Mouse (Mus musculus) left cerebral cortex, postnatal 14 days (tissue): ENCODE data around the gene Mta1. TPM values are rescaled to one million over a fixed set of nuclear protein-coding genes. Genes with fewer than 3 reads are reported as not detected.
A peak's percentile ranks its signal among the peaks of the same experiment; 100 is the strongest.

Experiments used
- DNase-seq, 2 experiments: peaks; one replicate each; pipeline ENCODE4 v3.0.0; 2021 to 2022; ENCODE audit warnings: low spot score in 2 of 2, mixed read lengths in 1 of 2
- intact Hi-C: fragments of 180-260 bp; cut with DNase I; formaldehyde crosslinking; loops from one replicate; pipeline ENCODE4 v1.15.1; 2025
- long read RNA-seq, 2 experiments: library from polyadenylated mRNA; stranded (forward); transcript quantifications; one replicate each; pipeline ENCODE4 v2.0.0; 2021
- total RNA-seq, 2 experiments: library from RNA; stranded (reverse); gene quantifications; 2 replicates each; pipeline ENCODE4 v1.2.3; 2021

The Mta1 gene
- 10 to 100 TPM; 92.7 to 95.9 TPM for total RNA-seq
- long read RNA-seq, experiment 1, transcript Mta1-204 (20 exons, 2,775 nt), result major isoform, 5 of 22 reads
- long read RNA-seq, experiment 1, partial matches to known transcripts, result 9 of 22 reads
- long read RNA-seq, experiment 1, other reads (novel, unspliced or antisense), result 8 of 22 reads
- long read RNA-seq, experiment 2, transcript Mta1-204 (20 exons, 2,775 nt), result major isoform, 5 of 25 reads
- long read RNA-seq, experiment 2, partial matches to known transcripts, result 11 of 25 reads
- long read RNA-seq, experiment 2, other reads (novel, unspliced or antisense), result 9 of 25 reads

GRCm38 (mm10) chr12:113097749-113098281 lies at the start of gene Mta1:
TSS of gene Mta1 (plus strand) at chr12:113098278.
- intact Hi-C loops, result no loop called here
- peak in 1 of 2 experiments; percentile 52 for DNase-seq

GRCm38 (mm10) chr12:113049836-113050235 lies 48.2 kb upstream of the Mta1 start:
- intact Hi-C loops, result no loop called here
- no peak for DNase-seq

- no peak for DNase-seq
- intact Hi-C loops, result no loop called here
Measured at GRCm38 (mm10) chr12:113050671-113051070, 47.4 kb upstream of the Mta1 start.

GRCm38 (mm10) chr12:113051628-113052403 lies 46.3 kb upstream of the Mta1 start:
- no peak for DNase-seq
- intact Hi-C loops, result no loop called here

GRCm38 (mm10) chr12:113056089-113056488 lies 42.0 kb upstream of the Mta1 start:
- intact Hi-C loops, result no loop called here
- no peak for DNase-seq

- no peak for DNase-seq
- intact Hi-C loops, result no loop called here
Measured at GRCm38 (mm10) chr12:113060178-113060577, 37.9 kb upstream of the Mta1 start.

- intact Hi-C loops, result no loop called here
- no peak for DNase-seq
Measured at GRCm38 (mm10) chr12:113061606-113062005, 36.5 kb upstream of the Mta1 start.

- intact Hi-C loops, result no loop called here
- no peak for DNase-seq
Measured at GRCm38 (mm10) chr12:113062201-113062600, 35.9 kb upstream of the Mta1 start.

- no peak for DNase-seq
- intact Hi-C loops, result no loop called here
Measured at GRCm38 (mm10) chr12:113063700-113064099, 34.4 kb upstream of the Mta1 start.

GRCm38 (mm10) chr12:113068002-113068401 lies 30.1 kb upstream of the Mta1 start:
- intact Hi-C loops, result no loop called here
- DNase-seq, result no peak

- intact Hi-C loops, result no loop called here
- DNase-seq, result no peak
Measured at GRCm38 (mm10) chr12:113069389-113069788, 28.7 kb upstream of the Mta1 start.

- DNase-seq, result no peak
Measured at GRCm38 (mm10) chr12:113071321-113071720, 26.8 kb upstream of the Mta1 start.

GRCm38 (mm10) chr12:113071827-113072226 lies 26.3 kb upstream of the Mta1 start:
- intact Hi-C loops, result no loop called here
- DNase-seq, result no peak

More at GRCm38 (mm10) chr12:113071321-113071720, 26.8 kb upstream of the Mta1 start:
- intact Hi-C loops, result no loop called here

- DNase-seq, result peak in 1 of 2 experiments; percentile 38
- intact Hi-C loops, result no loop called here
Measured at GRCm38 (mm10) chr12:113073420-113074328, 24.4 kb upstream of the Mta1 start.

GRCm38 (mm10) chr12:113074329-113075062 lies 23.6 kb upstream of the Mta1 start, which contains the start of gene Tex22:
TSS of gene Tex22 (plus strand) at chr12:113074502.
- DNase-seq, result peak; percentile 85 to 88
- intact Hi-C loops, result no loop called here

- intact Hi-C loops, result no loop called here
- peak; percentile 86 to 90 for DNase-seq
Measured at GRCm38 (mm10) chr12:113075063-113075454, 23.0 kb upstream of the Mta1 start.

- intact Hi-C loops, result no loop called here
Measured at GRCm38 (mm10) chr12:113075486-113075885, 22.6 kb upstream of the Mta1 start.

GRCm38 (mm10) chr12:113087276-113087675 lies 10.8 kb upstream of the Mta1 start:
- intact Hi-C loops, result no loop called here
- no peak for DNase-seq

More at GRCm38 (mm10) chr12:113075486-113075885, 22.6 kb upstream of the Mta1 start:
- DNase-seq, result no peak

GRCm38 (mm10) chr12:113088026-113088425 lies 10.1 kb upstream of the Mta1 start:
- intact Hi-C loops, result no loop called here
- no peak for DNase-seq
